Mouse (Mus musculus): Measurements from ENCODE around the gene Taok3.

The Taok3 gene

GRCm38 (mm10) chr5:117119777-117120488, at the start of gene Taok3:
TSS of gene Taok3 (plus strand) at chr5:117120129.
- peak; percentile 100 for DNase-seq (ENCODE audit: low spot score)

DNA sequence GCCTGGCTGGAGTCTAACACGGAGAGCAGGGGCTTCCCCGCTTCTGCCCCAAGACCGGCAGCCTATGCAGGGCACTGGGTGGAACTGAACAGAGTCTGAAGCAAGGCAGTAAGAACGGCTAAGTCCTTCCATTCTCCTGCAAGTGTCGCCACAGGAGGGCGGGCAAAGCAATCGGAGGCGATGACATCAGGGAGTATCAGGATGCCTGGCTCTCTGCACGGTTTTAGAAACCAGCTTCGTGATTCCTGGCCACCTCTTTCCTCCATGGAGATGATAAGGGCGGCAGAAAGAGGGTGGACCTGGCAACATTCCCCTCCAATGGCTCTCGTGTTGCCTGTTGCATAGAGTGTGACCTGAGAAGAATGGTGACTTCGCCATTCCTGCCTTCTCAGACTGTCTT, 32.2 kb upstream of the Taok3 start:
- DNase-seq (ENCODE audit: low spot score) = peak; percentile 40

GRCm38 (mm10) chr5:117089147-117089546, 30.8 kb upstream of the Taok3 start:
- DNase-seq (ENCODE audit: low spot score) = no peak

DNA sequence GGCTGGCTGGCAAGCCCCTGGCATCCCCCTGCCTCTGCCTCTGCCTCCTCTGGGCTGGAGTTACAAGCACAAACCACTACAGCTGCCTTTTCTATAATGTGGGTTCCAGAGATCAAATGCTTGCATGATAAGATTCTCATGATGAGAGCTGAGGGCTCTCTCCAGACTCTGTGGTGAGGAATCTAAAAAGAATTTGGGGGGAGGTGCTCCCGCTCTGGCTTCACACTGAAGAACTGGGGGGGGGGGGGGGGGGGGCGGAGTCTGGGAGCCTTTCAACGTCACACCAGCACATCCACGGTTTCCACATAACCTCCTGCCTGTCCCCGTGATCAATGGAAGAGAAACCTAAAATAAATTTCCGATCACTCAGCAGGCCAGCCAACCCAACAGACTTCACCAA, 30.1 kb upstream of the Taok3 start:
- no peak for DNase-seq (ENCODE audit: low spot score)

DNA sequence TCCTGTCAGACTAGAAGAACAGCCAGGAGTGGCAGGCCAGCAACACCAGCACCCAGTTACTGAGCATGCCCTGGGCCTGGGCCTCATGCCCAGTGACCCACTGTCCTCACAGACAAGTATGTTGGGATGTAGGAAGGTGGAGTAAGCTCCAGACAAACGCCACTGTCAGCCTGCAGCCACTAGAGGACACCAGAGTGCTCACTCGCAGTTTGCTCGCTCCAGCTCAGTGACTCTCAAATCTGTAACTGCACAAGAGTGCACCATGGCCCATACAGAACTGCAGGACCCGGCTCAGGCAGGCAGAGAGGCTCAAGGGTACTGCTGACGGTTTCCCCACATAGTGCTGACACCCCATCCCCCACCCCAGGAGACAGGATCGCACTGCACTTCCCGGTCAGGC, 25.5 kb upstream of the Taok3 start:
- peak; percentile 89 for DNase-seq (ENCODE audit: low spot score)

DNA sequence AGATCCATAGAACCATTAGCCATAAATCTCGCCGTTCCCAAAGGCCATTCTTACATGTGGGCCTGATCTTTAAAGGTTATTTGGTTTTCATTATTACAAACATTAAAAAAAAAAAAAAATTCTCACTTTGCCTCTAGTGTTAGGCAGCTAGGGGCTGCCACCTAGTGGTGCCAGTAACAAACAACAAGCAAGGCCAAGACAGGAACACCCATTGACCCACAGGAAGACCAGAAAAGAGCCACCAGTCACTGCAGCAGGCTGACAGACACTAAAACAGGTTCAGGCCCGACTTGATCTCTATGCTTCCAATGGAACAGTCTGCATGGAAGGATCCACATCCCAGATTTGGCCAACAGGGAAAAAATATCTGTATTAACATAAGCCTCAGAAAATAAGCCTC, 23.2 kb upstream of the Taok3 start:
- DNase-seq (ENCODE audit: low spot score) = peak; percentile 76

GRCm38 (mm10) chr5:117099008-117099407, 20.9 kb upstream of the Taok3 start:
- DNase-seq (ENCODE audit: low spot score) = no peak

DNA sequence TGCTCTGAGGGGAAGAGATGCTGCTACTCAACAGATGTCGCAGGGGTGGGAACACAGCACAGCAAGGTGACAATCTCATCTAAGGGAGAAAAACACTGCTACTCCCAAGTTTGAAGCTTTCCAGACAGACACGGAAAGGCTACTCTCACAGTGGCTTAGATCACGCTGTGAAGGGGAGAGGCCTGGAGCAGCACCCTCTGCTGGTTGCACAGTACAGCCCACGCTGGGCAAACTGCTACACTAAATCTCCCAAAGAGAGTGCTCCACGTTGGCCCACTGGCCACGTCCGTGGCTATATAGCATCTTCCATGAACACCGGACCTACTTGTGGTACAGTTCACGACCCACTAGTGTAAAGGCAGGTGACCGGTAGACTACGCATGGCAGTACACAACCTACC, 20.2 kb upstream of the Taok3 start:
- DNase-seq (ENCODE audit: low spot score) = no peak

DNA sequence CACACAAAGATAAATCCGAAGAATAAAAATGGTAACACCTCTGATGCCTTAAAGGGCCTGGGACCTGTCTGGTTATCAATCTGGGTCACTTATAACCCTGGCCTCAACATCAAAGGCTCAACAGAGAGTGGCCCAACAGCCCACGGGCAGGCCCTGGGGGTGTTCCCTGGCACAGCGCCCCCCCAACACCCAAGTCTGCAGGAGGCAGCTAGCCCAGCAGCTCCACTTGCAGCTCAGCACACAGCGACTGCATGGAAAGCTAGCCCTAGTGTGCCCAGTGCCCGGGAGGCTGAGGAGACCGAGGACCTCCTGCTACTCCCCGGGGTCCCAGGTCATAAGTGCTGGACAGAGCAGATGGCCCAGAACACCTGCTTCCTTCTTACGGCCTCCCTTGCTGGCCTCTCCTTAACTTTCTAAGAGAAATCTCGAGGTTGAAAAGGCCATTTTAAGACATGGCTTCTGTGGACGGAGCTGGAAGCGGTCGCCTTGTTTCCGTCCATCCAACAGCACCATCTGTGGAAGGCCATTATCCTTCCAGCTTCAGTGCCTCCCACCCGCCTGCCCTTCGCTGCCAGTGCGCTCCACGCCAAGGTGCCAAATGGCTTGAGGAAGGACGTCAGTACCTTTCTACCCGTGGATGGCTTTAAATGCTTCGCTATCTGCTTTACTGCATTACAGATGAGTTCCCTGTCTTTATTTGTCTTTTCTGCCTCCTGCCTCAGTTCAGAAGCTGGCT, 16.6 kb upstream of the Taok3 start:
- no peak for DNase-seq (ENCODE audit: low spot score)

DNA sequence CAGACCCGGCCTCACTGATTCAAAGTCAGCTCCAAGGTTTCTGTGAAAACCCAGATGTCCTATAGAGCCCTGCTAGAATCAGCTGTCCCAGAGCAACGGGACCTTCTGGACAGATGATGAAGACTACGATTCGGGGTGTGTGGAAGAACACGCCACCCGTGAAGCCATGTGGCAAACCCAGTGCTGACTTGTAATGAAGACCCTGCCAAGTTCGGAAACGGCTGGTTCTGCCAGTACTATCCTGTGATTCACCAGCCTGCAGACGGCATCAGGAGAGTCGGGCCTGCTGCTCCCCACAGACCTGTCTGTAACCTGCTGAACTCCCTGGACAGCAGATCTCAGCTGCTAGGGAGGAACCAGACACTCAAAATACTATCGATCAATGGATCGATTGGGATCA, 15.6 kb upstream of the Taok3 start:
- DNase-seq (ENCODE audit: low spot score) = no peak

GRCm38 (mm10) chr5:117105761-117106160, 14.2 kb upstream of the Taok3 start:
- DNase-seq (ENCODE audit: low spot score) = no peak

- no peak for DNase-seq (ENCODE audit: low spot score)
Observed at GRCm38 (mm10) chr5:117108292-117108691, 11.6 kb upstream of the Taok3 start.

DNA sequence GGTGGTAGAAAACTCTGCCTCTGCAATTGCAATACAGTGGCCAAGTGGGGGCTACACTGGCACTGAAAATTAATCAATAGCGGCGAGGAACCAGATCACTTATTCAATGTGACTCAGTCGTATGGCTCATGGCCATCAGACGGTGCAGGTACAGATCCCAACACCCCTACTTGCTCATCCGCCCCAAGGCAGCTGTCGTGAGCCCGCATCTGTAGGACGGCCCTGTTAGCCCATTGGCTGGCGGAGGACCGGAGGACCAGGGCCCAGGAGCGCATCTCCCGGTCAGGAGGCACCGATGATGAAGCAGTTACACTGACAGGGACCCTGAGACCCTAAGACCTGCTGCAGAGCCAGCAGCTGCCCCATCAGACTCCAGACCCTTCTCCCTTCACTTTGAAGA, 11.2 kb upstream of the Taok3 start:
- no peak for DNase-seq (ENCODE audit: low spot score)

DNA sequence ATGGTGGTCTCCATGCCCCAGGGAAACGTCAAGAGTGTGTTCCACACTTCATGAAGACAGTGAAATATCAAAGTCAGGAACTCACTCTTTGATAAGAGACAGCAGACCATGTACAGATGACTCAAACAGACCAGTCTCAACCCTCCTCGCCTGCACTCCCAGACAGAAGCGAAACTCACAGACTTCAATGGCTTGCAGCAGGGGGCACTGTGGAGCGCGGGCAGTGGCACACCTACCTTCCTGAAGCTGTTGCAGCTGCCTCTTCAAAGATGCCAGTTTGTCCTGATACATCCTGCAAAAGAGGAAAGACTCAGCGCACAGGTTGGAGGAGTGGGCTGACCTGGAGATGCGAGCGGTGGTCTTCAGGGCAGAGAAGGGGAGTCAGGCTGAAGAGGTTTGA, 10.4 kb upstream of the Taok3 start:
- DNase-seq (ENCODE audit: low spot score) = no peak

DNA sequence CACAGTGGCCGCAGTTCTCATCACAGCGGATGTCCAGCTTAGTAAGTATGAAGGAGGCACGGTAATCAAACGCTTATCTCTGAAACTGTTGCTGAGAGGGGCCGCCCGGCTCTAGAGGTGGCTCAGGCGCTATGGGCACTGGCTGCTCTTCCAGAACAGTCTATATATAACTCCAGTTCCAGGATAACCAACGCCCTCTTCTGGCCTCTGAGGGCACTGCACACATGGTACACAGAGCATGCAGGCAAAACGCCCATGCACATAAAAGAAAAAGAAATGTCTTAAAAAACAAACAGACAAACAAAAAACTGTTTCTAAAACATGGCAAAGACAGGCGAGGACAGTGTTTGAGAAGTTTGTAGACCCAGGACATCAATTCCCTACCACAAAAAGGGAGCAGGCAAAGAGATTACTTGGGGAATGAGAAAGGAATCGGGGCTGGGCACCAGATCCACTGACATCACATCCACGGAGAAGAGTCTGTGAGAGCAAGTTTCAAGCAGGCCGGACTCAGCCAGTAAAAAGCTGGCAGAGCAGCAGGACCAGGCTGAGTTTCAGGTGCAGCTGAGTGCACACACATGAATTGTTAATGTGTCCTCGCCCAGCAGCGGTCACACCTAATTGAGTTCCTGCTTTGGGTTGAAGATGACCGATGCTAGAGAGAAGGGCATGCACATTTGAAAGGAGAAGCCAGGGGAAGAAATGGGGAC, 8.7 kb upstream of the Taok3 start:
- DNase-seq (ENCODE audit: low spot score) = no peak

DNA sequence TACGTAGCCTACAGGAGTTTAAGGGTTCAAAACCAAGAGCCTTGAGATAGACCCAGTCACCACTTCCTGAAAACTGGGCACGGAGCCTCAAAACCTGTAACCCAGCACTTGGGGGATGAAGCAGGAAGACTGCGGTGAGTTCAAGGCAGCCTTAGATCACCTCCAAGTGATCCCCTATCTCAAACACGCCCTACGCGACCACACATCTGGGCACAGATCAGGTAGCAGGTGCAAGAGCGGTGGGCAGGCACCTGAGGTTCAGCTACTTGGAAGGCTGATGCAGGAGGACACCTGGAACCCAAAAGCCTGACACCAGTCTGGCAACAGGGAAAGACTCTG, 8.2 kb upstream of the Taok3 start:
- DNase-seq (ENCODE audit: low spot score) = no peak

DNA sequence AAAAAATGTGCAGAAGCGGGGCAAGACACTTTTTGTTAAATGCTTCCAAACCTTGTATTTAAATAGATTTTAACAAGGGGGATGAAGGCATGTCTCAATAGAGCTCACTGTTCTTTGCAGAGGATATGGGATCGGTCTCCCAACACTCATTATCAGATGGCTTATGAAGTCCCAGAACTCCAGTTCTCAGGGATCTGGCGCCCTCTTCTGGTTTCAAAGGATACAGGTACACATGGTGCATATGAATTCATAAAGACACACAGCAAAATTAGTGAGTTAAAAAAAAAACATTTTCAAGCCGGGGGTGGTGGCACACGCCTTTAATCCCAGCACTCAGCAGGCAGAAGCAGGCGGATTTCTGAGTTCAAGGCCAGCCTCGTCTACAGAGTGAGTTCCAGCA, 6.6 kb upstream of the Taok3 start:
- peak; percentile 34 for DNase-seq (ENCODE audit: low spot score)

GRCm38 (mm10) chr5:117114581-117115192, 5.2 kb upstream of the Taok3 start:
- DNase-seq (ENCODE audit: low spot score) = peak; percentile 77

- no peak for DNase-seq (ENCODE audit: low spot score)
Observed at GRCm38 (mm10) chr5:117115193-117115767, 4.6 kb upstream of the Taok3 start.

- DNase-seq (ENCODE audit: low spot score) = peak; percentile 95
Observed at GRCm38 (mm10) chr5:117115836-117116366, 4.0 kb upstream of the Taok3 start, which contains the start of gene Suds3. TSS of gene Suds3 (minus strand) at chr5:117116113.

GRCm38 (mm10) chr5:117116660-117117059, 3.3 kb upstream of the Taok3 start:
- DNase-seq (ENCODE audit: low spot score) = no peak

GRCm38 (mm10) chr5:117117241-117117640, 2.7 kb upstream of the Taok3 start:
- DNase-seq (ENCODE audit: low spot score) = no peak

Measured in retina, embryonic 14.5 days (tissue).